Mouse (Mus musculus) brain, embryonic 14.5 days (tissue): ENCODE measurements at regions not wholly inside any gene's neighbourhood (a gene's known extent, or its start where the extent isn't known, plus 50 kb on each side); places are given as distances from the start of the nearest gene placed in this dataset.

Source experiments
- DNase-seq: peaks from one replicate; pipeline ENCODE4 v3.0.0-alpha.2; 2011; ENCODE audit warnings: low read depth
- CTCF ChIP-seq: fragments of 200-500 bp; IDR thresholded peaks from 2 replicates; pipeline ENCODE4 v1.5.1; 2012; ENCODE audit warnings: inconsistent platforms, mild to moderate bottlenecking, moderate library complexity, borderline replicate concordance; ENCODE audit not compliant: insufficient read depth, insufficient read length; ENCODE audit errors: extremely low read depth
- POLR2A ChIP-seq: fragments of 200-500 bp; IDR thresholded peaks from 2 replicates; pipeline ENCODE4 v1.6.1; 2012; ENCODE audit warnings: mild to moderate bottlenecking, inconsistent platforms, borderline replicate concordance; ENCODE audit not compliant: poor library complexity, insufficient read depth, insufficient read length, severe bottlenecking; ENCODE audit errors: extremely low read depth

DNA sequence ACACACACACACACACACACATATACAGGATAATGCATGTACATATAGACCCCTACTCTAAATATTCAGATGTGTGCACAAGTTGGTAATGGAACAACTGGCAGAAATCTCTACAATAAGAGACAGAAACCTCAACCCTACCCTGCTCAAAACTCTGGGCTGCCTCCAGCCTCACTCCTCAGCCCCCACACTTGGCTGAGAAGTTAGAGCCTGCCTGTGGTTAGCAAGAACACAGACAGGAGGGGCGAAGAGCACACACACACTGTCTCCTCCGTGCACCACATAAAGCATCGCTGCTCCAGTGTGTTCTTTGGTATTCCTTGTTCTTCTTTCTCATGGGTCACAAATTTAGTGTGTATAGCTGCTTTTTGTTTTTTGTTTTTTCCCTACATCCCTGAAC is 382.0 kb upstream of the Sox9 start:
- no peak for TF ChIP-seq CTCF
- no peak for TF ChIP-seq POLR2A
- no peak for DNase-seq

DNA sequence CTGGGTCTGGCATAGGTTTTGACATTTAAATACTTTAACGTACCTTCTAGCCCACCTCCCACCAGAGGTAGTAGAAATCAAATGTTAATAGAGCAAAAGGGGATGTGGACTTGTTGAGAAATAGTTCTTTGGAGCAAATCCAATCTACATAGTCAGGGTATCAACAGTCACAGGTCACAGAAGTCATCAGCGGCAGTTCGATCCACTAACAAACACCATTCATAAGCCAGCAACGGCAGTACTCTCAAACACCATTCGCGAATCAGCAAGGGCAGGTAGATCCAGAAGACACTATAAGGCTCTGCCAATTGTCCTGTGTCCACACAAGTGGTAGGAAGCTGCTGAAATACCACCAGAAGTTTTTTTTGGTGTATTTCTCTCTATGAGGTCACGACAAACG is 374.3 kb upstream of the Sox9 start:
- TF ChIP-seq CTCF (no peak), POLR2A (no peak)
- no peak for DNase-seq

DNA sequence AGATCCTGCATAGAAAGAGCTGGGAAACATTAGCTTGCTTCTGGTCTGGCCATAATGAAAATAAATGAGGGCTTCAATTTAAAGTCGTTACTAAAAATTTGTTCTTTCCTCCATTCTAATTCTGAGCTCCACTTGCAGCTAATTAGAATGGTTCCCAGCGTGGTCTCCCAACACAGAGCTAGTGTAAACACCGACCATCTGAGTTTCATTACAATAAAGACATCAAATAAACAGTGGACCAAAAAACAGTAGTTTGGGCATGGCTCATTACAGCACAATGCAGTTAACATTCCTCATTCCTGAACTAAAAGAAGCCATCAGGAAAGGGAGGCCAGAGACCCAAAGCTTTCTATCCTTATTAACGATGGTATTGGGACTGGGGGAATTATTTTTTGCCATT is 369.6 kb upstream of the Sox9 start:
- TF ChIP-seq POLR2A (no peak), CTCF (no peak)
- peak; percentile 80 for DNase-seq

DNA sequence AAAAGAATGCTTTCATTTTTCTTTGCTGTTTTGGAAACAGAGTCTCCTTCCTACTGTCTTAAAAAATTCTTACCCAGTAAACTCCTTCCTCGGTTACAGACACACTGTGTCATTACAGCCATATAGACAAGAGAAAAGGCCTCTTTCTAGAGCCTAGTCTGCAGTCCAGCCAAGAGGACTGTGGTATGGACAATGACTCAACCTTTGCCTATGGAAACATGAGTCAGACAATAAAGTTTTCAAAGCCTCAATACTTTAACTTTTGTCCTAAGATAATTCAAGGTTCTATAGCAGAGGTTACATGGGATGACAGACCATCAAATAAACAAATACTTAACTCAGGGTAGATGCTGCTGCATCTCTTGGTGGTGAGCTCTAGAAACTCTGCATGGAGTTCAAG is 339.4 kb upstream of the Sox9 start:
- TF ChIP-seq CTCF (no peak), POLR2A (no peak)
- DNase-seq = no peak

DNA sequence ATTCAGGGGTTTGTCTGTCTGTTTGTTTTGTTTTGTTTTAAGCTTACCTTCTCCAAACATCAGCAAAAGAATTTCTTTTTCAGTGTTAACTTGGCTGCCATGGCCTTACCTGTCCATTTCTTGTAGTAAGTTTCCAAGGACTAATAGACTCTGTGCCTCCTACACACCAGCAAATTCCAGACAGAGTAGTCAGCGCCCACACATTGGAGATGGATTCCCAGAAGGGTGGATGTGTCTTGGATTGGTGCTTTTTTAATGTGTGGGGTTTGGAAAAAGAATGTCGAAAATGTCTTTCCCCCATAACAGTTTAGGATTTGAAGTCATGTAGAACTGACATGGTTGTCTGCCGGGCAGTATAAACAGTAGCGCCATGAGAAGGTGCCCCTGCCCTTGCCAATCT is 338.1 kb upstream of the Sox9 start:
- TF ChIP-seq CTCF (no peak), POLR2A (no peak)
- no peak for DNase-seq

DNA sequence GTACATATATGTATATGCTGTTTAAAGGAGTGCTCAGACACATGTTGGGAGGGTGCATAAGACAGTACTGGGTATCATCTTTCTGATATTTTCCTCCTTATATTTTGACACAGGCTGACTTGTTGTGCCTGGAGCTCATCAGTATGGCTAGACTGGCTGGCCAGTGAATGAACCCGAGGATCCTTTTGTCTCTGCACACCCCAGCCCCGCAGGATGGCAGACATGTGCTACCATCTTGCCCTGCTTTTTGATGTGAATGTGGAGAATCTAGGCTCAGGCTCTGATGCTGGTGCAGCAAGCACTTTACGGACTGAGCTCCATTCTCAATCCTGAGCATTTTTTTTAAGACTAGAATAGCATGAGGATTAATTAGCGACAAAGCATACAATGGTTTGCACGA is 332.4 kb upstream of the Sox9 start:
- no peak for TF ChIP-seq POLR2A
- no peak for TF ChIP-seq CTCF
- DNase-seq = peak; percentile 40

DNA sequence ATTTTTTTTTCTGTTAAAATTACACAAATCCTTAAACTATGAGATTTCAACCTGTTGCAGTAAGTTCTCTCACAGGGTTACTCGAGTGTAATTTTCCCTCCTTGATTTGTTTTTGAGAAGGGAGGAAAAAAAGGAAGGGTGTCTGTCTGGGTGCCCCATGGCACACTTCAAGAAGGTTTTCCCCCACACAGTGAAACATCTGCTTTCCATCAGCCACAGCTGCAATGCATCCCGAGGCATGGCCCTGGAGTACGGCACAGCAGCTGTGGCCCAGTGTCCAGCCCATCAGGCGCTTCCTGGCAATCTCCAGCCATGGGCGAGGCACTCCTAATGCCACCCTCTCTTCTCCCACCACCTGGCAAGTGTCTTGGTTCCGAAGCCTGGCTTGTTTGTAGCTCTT is 331.8 kb upstream of the Sox9 start:
- DNase-seq = no peak
- TF ChIP-seq POLR2A (no peak), CTCF (no peak)

DNA sequence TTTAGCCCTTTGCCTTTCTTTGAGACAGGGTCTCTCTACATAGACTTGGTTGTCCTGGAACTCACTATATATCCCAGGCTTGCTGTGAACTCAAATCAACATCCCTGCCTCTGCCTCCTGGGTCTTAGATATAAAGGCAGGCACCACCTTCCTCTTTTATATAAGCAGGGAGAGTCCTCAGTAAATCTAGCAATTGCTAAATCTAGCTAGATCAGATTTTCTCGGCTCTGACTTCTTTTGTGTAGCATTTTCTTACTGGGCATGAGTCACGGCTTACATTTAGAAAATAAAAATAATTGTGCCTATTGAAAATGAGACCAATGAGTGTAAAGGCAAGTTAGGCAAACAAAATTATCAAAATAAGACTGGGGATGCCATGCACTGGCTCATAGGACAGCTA is 323.9 kb upstream of the Sox9 start:
- TF ChIP-seq POLR2A (no peak), CTCF (no peak)
- no peak for DNase-seq

DNA sequence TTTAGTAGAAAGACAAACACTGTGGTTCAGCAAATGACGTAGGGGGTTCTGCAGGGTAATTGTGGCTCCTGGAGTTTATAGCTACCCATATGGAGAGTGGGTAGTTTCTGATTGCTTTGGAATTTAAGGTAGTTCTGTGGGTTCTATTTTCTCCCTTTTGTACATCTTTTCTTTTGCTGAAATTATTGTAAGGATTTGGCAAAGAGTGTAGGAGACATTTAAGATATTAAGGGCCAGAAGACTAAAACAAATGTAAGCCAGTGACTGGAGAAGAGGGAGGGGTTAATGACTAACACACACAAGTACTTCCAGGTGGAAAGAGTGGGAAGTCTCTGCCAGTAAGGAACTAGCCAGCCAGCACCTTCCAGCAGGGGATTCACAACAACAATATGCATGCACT is 318.9 kb upstream of the Sox9 start:
- TF ChIP-seq CTCF (no peak), POLR2A (no peak)
- DNase-seq = no peak

DNA sequence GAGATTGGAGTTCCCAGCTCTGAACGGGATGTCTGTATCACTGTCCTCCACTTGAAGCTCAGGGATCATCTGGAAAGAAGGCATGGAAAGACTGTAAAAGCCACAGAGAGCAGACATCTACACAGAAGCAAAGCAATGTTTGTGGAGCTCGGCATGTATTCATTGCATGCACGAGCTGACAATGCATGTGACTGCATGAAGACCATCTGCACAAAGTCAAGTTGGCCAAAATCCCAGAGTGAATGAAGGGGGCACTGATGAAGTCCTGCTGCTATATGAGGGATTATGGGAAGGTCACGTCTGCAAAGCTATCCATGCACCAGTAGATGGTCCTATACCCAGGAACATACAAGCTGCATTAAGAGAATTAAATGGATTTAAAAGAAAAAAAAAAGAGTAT is 317.6 kb upstream of the Sox9 start:
- TF ChIP-seq CTCF (no peak), POLR2A (no peak)
- peak; percentile 21 for DNase-seq

DNA sequence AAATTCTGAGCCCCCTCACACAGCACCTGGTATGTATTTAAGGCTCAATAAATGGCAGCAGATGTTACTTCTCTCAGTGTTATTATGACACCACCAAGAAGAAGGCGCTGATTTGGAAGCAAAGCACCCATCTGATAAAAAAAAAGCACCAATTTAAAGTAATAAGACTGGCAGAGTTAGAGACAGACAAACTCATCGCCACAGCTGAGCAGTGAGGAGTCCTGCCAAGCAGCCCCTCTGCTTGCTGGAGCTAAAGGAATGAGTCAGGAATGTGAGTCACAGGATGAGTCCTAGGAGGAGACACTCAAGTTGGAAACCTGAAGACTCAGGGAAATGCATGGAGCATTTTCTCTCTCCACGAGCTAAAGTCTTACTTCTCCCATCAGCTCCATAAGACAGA is 311.7 kb upstream of the Sox9 start:
- TF ChIP-seq CTCF (no peak), POLR2A (no peak)
- peak; percentile 62 for DNase-seq

DNA sequence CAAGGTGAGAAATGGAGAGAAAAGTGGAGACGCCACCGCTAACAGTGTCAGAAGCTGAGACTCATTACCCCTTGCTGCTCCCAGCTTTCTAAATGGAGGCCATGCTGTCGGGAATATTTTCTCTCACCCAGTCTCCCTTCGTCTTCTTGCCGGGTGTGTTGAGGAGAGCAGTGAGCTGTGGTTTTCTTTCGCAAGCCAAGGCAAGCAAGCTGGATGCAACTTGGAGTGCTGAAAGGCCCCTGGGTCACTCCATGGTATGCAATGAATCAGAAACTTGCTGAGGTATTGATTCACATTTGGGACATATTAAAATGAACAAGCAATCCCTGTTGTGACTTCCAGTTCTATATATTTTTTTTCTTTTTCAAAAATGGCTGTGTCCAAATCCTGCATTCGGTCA is 308.8 kb upstream of the Sox9 start:
- no peak for DNase-seq
- TF ChIP-seq POLR2A (no peak), CTCF (no peak)

DNA sequence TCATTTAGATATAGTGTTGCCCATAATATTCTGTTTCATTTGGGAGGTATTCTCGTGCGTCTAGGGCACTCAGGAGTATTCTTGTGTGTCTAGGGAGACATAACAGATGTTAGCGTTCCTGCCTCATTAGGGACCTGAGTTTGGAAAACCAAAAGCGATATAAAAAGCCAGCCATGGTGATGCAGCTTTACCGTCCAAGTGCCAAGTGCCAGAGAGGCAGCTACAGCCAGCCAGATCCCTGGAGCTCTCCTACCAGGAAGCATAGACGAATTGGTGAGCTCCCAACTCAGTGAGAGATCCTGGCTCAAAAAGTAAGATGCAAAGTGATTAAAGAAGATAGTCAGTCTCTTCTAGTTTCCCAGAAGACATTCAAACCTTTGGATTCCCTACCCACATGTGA is 308.3 kb upstream of the Sox9 start:
- peak; percentile 23 for DNase-seq
- no peak for TF ChIP-seq POLR2A
- TF ChIP-seq CTCF = no peak
